Mouse (Mus musculus) testis, adult 2 months (tissue): ENCODE data around the gene Hist1h4b. TPM values are rescaled to one million over a fixed set of nuclear protein-coding genes. Genes with fewer than 3 reads are reported as not detected.

Source experiments
- H3K27ac ChIP-seq: fragments of 200-500 bp; 2 replicates; pipeline ENCODE4 v1.5.1; 2012; ENCODE audit warnings: low read depth, low read length; ENCODE audit not compliant: control insufficient read depth, insufficient read depth
- H3K27me3 ChIP-seq: fragments of 200-500 bp; 2 replicates; pipeline ENCODE4 v1.6.1; 2012; ENCODE audit warnings: mild to moderate bottlenecking, low read length, moderate library complexity; ENCODE audit not compliant: control insufficient read depth, insufficient read depth
- H3K36me3 ChIP-seq: fragments of 200-500 bp; 2 replicates; pipeline ENCODE4 v1.6.1; 2012; ENCODE audit warnings: mild to moderate bottlenecking, low read length; ENCODE audit not compliant: control insufficient read depth, insufficient read depth
- H3K4me1 ChIP-seq: fragments of 200-500 bp; 2 replicates; pipeline ENCODE4 v1.6.1; 2012; ENCODE audit warnings: low read length; ENCODE audit not compliant: control insufficient read depth, insufficient read depth
- H3K4me3 ChIP-seq: fragments of 200-500 bp; 2 replicates; pipeline ENCODE4 v1.5.1; 2012; ENCODE audit warnings: low read depth, mild to moderate bottlenecking, low read length, moderate library complexity, mixed read lengths; ENCODE audit not compliant: control insufficient read depth
- CTCF ChIP-seq: fragments of 200-500 bp; IDR thresholded peaks from 2 replicates; pipeline ENCODE4 v1.5.1; 2012; ENCODE audit warnings: low read depth, mild to moderate bottlenecking, inconsistent platforms, low read length, moderate library complexity; ENCODE audit not compliant: control insufficient read depth, insufficient read depth, insufficient replicate concordance
- POLR2A ChIP-seq: fragments of 200-500 bp; IDR thresholded peaks from 2 replicates; pipeline ENCODE4 v1.6.1; 2012; ENCODE audit warnings: low read depth, mild to moderate bottlenecking, inconsistent platforms, low read length, moderate library complexity; ENCODE audit not compliant: control insufficient read depth
- polyA plus RNA-seq: library from polyadenylated mRNA; depleted of rRNA; stranded (reverse); fragments of >200 nt; gene quantifications from 2 replicates; pipeline ENCODE4 v1.2.3, GENCODE M21; 2012; rRNA removed

The Hist1h4b gene
- polyA plus RNA-seq, 1 experiment = 2.5 TPM

DNA sequence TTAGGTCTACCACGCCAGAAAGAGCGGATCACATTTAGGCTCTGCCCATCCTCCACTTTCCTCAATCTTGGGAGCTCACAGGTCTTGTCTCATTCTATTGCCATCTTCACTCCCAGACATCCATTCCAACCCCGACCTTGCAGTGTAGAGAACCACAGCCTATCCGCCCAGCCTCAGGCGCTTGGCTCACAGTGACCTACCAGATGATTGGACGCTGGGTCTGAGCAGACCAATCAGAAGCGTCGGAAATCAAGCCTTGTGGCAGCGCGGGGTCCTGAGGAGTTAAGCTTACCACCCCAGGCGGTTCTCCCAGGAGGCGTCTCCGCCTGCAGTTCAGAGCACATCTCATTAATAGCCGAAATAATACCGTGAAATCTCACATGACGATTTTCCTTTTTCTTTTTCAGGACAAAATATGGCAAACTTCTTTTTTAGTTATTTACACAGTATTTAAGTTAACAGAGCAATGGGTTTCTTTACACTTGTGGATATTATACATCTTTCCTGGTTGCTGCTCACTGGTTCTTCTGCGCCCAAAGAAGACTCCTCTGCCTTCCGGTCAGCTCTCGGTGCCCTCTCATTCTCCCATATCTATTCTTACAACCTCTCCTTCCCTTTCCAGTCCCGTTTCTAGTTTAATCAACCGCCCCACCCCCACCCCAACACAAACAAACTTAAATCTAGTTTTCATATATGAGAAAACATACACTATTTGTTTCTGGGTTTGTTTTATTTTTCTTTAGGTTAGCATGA, 15.9 kb downstream of the Hist1h4b start:
- Histone ChIP-seq H3K4me3 (peak overlapping the region; percentile 40; the same call in 1 of the 2 replicates), H3K36me3 (no peaks in the 10 kb centered on the region), H3K27ac (0 out of 2 replicates have a peak overlapping the region, but pooled peaks have one; percentile 18), H3K27me3 (no peaks in the 10 kb centered on the region), H3K4me1 (peaks cover 9% of the 10 kb centered on the region)
- TF ChIP-seq CTCF (no peak), POLR2A (no peak)

DNA sequence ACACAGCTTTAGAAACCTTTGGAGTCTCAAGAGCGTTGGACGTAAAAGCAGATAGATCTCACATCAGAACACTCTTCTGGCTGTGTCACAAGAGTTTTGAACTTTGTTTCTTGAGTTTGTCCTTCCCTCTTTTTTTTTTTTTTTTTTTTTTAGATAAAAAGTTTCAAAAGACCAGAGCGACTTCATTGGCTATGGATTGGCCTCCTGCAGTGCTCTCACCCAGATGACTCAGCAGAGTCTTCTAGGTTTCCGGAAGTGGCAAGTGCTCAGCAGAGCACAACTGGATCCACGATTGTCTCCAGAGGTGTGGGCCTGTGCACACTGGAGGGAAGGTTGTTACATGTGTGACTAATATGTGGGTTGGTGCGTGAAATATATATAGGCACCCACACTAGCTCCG, 21.5 kb downstream of the Hist1h4b start:
- Histone ChIP-seq H3K36me3 (no peaks in the 10 kb centered on the region), H3K27ac (no peak overlapping the region), H3K27me3 (no peaks in the 10 kb centered on the region), H3K4me1 (no peaks in the 10 kb centered on the region; the same call in 1 of the 2 replicates), H3K4me3 (peak overlapping the region; percentile 30)
- TF ChIP-seq POLR2A (no peak), CTCF (no peak)

DNA sequence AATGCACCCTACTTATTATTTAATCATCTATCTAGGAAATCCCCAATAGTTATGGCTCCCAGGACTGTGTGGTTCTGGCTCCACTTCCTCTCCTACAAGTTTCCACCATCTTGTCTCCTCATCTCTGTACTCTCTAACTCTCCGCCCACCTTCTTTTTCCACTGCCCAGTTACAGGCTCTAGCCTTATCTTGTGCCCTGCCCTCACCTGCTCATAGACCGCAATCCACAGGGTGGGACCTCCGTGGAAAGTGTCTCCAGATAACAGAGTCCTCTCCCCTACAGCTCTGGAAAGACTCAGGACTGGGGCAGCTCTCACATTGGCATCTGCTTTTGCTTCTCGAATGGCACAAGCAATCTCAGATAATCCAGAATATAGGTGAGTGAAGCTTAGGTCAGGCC, 22.2 kb downstream of the Hist1h4b start:
- no peaks in the 10 kb centered on the region for H3K36me3 ChIP-seq
- TF ChIP-seq CTCF (no peak), POLR2A (no peak)
- no peak overlapping the region for H3K4me3 ChIP-seq
- H3K27ac ChIP-seq = no peak overlapping the region
- no peaks in the 10 kb centered on the region; the same call in 1 of the 2 replicates for H3K4me1 ChIP-seq
- no peaks in the 10 kb centered on the region for H3K27me3 ChIP-seq

DNA sequence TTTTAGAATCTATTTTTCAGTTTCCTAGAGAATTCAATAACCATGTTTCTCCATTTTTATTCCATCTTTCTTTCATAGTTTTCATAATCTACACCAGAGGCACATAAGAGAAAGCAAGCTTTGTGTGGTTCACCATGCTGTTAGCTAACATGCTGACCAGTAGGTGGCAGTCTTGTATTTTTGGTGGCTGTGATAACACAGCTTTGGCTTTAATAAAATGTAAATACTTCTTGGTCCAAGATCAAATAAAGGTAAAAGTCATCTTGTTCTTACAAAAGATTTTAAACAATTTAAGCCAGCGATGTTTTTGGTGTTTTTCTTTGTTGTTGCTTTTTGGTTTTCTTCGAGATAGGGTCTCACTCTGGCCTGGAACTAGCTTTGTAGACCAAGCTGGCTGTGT, 35.7 kb downstream of the Hist1h4b start:
- Histone ChIP-seq H3K4me1 (no peaks in the 10 kb centered on the region), H3K36me3 (no peaks in the 10 kb centered on the region), H3K27ac (no peak overlapping the region), H3K27me3 (no peaks in the 10 kb centered on the region), H3K4me3 (no peak overlapping the region)
- TF ChIP-seq CTCF (no peak; the same call in 1 of the 2 replicates), POLR2A (no peak)

DNA sequence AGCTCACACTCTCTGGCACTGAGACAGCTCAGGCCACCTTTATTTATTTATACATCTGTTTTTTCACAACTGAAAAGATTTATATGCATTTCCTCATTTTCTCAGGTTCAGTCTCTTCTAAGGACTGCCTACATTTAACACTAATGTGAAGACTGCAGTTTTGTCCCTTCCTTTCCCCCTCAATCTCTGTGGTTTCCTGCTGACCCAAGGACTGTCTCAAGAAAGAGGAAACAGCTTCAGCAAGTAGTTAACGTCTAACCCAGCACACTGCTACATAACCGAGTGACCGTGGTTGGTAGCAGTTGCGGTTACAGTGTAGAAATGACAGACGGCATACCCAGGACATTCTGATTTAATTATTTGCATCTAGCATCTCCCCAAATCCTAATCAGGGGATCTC, 42.6 kb downstream of the Hist1h4b start:
- TF ChIP-seq POLR2A (no peak), CTCF (no peak)
- no peak overlapping the region for H3K4me3 ChIP-seq
- H3K36me3 ChIP-seq = no peaks in the 10 kb centered on the region
- no peak overlapping the region for H3K27ac ChIP-seq
- no peaks in the 10 kb centered on the region for H3K27me3 ChIP-seq
- no peaks in the 10 kb centered on the region for H3K4me1 ChIP-seq

DNA sequence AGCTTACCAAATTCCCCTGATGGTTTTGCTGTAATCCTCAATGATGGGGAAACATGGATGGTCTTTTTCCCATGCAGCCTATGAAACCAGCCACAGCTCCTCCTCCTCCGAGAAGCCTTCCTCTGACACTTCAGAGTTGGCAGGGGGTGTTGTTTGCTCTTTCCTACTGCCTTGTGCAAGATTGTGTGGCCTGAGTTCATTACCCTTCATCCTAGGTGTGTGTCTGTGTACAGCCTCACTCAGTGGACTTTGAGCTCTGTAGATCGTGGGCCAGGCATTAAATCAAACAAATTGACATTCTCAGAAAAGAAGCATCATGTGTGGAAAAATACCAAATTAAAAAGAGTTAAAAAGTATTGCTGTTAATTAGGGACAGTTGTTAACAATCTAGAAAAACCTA, 47.7 kb downstream of the Hist1h4b start:
- no peaks in the 10 kb centered on the region for H3K4me1 ChIP-seq
- no peaks in the 10 kb centered on the region for H3K36me3 ChIP-seq
- TF ChIP-seq POLR2A (no peak), CTCF (no peak)
- no peaks in the 10 kb centered on the region for H3K27me3 ChIP-seq
- no peak overlapping the region for H3K27ac ChIP-seq
- H3K4me3 ChIP-seq = no peak overlapping the region

DNA sequence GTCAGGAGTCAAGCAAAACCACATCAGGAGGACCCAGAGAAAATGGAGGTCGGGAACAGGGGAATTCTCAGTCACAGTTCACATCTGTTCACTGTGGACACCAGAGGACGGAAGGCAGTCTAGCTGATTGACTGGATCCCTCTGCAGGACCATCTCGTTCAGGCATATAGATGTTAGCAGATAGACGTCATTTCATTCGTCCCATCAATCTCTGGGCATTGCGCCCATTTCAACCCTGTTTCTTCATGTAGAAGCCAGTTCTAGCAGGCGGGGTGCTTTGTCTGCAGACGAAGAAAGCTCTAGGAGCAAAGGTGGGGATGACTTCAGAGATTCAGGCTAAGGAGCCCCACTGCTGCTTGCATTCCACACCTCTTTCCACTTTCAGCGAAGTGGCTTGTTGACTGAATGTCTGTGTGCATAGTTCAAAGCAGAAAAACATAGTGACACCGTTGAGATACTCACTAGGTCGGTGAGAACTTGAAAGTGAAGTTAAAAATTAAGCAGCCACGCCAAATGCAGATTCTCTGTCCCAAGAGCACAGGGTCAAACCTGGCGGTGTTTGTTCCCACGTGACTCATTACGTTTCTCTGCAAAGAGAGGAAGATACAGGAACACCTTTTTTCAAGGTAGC, 49.7 kb downstream of the Hist1h4b start, which contains the start of gene Slc17a2:
Gene Slc17a2, plus strand, starts transcription at position 572 of the 631 bp plus-strand sequence.
- no peaks in the 10 kb centered on the region for H3K36me3 ChIP-seq
- no peaks in the 10 kb centered on the region for H3K4me1 ChIP-seq
- no peak within 1 kb of the TSS for H3K4me3 ChIP-seq
- H3K27ac ChIP-seq = no peak within 1 kb of the TSS
- H3K27me3 ChIP-seq = no peaks in the 10 kb centered on the region
- no peak for TF ChIP-seq CTCF

Other genes starting within 250 kb of the Hist1h4b start
- 13.2 and 17.1 TPM in 2 replicates for gene Hist1h4h, start 226.0 kb upstream of the Hist1h4b start, polyA plus RNA-seq
- 4.4 and 4.5 TPM in 2 replicates for gene Hist1h2af, start 223.1 kb upstream of the Hist1h4b start, polyA plus RNA-seq
- 1.3 and 2.7 TPM in 2 replicates for gene Hist1h3g, start 221.6 kb upstream of the Hist1h4b start, polyA plus RNA-seq
- 0.07 and 0.13 TPM in 2 replicates for gene Hist1h2bh, start 213.6 kb upstream of the Hist1h4b start, polyA plus RNA-seq
- 1.3 and 1.4 TPM in 2 replicates for gene Hist1h3f, start 213.0 kb upstream of the Hist1h4b start, polyA plus RNA-seq
- 2.1 and 3.7 TPM in 2 replicates for gene Hist1h4f, start 205.4 kb upstream of the Hist1h4b start, polyA plus RNA-seq
- gene Hist1h1d, start 203.8 kb upstream of the Hist1h4b start, polyA plus RNA-seq = 0.02 and 0.04 TPM in 2 replicates
- gene Hist1h3e, start 194.6 kb upstream of the Hist1h4b start, polyA plus RNA-seq = 2.8 and 3.2 TPM in 2 replicates
- gene Hist1h2ae, start 185.8 kb upstream of the Hist1h4b start, polyA plus RNA-seq = 0.34 and 0.36 TPM in 2 replicates
- 6.8 and 7.8 TPM in 2 replicates for gene Hist1h2bg, start 185.6 kb upstream of the Hist1h4b start, polyA plus RNA-seq
- gene Hist1h2bf, start 182.8 kb upstream of the Hist1h4b start, polyA plus RNA-seq = 0.98 and 2.9 TPM in 2 replicates
- 0.90 and 1.0 TPM in 2 replicates for gene Hist1h2ad, start 182.6 kb upstream of the Hist1h4b start, polyA plus RNA-seq
- 0.98 and 1.1 TPM in 2 replicates for gene Hist1h3d, start 181.2 kb upstream of the Hist1h4b start, polyA plus RNA-seq
- gene Hist1h4d, start 175.4 kb upstream of the Hist1h4b start, polyA plus RNA-seq = 2.7 and 2.9 TPM in 2 replicates
- 0.42 and 0.58 TPM in 2 replicates for gene Hist1h2be, start 135.9 kb upstream of the Hist1h4b start, polyA plus RNA-seq
- gene Hist1h1e, start 134.5 kb upstream of the Hist1h4b start, polyA plus RNA-seq = 0.35 and 0.41 TPM in 2 replicates
- 0.20 and 0.26 TPM in 2 replicates for gene Hist1h2ac, start 73.1 kb upstream of the Hist1h4b start, polyA plus RNA-seq
- gene Hist1h2bc, start 72.8 kb upstream of the Hist1h4b start, polyA plus RNA-seq = 17.8 and 19.0 TPM in 2 replicates
- gene Hist1h1t, start 61.2 kb upstream of the Hist1h4b start, polyA plus RNA-seq = 22.2 and 24.8 TPM in 2 replicates
- gene Hist1h4c, start 58.6 kb upstream of the Hist1h4b start, polyA plus RNA-seq = 20.1 and 20.6 TPM in 2 replicates
- 5.2 and 6.1 TPM in 2 replicates for gene Hfe, start 46.2 kb upstream of the Hist1h4b start, polyA plus RNA-seq
- 5.4 and 6.9 TPM in 2 replicates for gene Hist1h1c, start 18.2 kb upstream of the Hist1h4b start, polyA plus RNA-seq
- 2.3 TPM in 2 replicates for gene Hist1h3c, start 11.4 kb upstream of the Hist1h4b start, polyA plus RNA-seq
- 3.9 and 7.0 TPM in 2 replicates for gene Hist1h2bb, start 10.3 kb upstream of the Hist1h4b start, polyA plus RNA-seq
- 4.4 and 6.2 TPM in 2 replicates for gene Hist1h2ab, start 5.9 kb upstream of the Hist1h4b start, polyA plus RNA-seq
- gene Hist1h3b, start 4.7 kb upstream of the Hist1h4b start, polyA plus RNA-seq = 4.2 and 4.7 TPM in 2 replicates
- gene Hist1h4a, start 4.2 kb downstream of the Hist1h4b start, polyA plus RNA-seq = 83.8 and 94.1 TPM in 2 replicates
- gene Hist1h3a, start 5.4 kb downstream of the Hist1h4b start, polyA plus RNA-seq = 29.4 and 33.4 TPM in 2 replicates
- 2.9 and 4.3 TPM in 2 replicates for gene Hist1h1a, start 6.7 kb downstream of the Hist1h4b start, polyA plus RNA-seq
- 2.1 and 2.5 TPM in 2 replicates for gene Trim38, start 12.9 kb downstream of the Hist1h4b start, polyA plus RNA-seq
- 0.40 and 0.41 TPM in 2 replicates for gene Slc17a2, start 50.0 kb downstream of the Hist1h4b start, polyA plus RNA-seq
- 0.10 and 0.21 TPM in 2 replicates for gene Slc17a3, start 82.4 kb downstream of the Hist1h4b start, polyA plus RNA-seq
- 0.11 and 0.22 TPM in 2 replicates for gene Slc17a1, start 110.7 kb downstream of the Hist1h4b start, polyA plus RNA-seq
- not detected in 2 replicates for gene Slc17a4, start 158.0 kb downstream of the Hist1h4b start, polyA plus RNA-seq
- 226 and 228 TPM in 2 replicates for gene Hist1h2ba, start 177.1 kb downstream of the Hist1h4b start, polyA plus RNA-seq
- 39.5 and 59.1 TPM in 2 replicates for gene Hist1h2aa, start 177.4 kb downstream of the Hist1h4b start, polyA plus RNA-seq
- 20.1 and 22.4 TPM in 2 replicates for gene Scgn, start 234.2 kb downstream of the Hist1h4b start, polyA plus RNA-seq